Mouse (Mus musculus) kidney, adult 2 months (tissue): Measurements from ENCODE around the gene Mvb12b.

Experiments used
- CTCF ChIP-seq: fragments of 200-500 bp; conservative IDR thresholded peaks from 2 replicates; pipeline ENCODE4 v1.5.1; 2011; ENCODE audit warnings: low read depth, mild to moderate bottlenecking, control low read depth, low read length, moderate library complexity, mixed read lengths; ENCODE audit not compliant: insufficient read depth, insufficient read length
- POLR2A ChIP-seq: fragments of 200-500 bp; IDR thresholded peaks from one replicate; pipeline ENCODE4 v1.6.1; 2011; ENCODE audit warnings: low read depth, low read length, control low read depth

DNA sequence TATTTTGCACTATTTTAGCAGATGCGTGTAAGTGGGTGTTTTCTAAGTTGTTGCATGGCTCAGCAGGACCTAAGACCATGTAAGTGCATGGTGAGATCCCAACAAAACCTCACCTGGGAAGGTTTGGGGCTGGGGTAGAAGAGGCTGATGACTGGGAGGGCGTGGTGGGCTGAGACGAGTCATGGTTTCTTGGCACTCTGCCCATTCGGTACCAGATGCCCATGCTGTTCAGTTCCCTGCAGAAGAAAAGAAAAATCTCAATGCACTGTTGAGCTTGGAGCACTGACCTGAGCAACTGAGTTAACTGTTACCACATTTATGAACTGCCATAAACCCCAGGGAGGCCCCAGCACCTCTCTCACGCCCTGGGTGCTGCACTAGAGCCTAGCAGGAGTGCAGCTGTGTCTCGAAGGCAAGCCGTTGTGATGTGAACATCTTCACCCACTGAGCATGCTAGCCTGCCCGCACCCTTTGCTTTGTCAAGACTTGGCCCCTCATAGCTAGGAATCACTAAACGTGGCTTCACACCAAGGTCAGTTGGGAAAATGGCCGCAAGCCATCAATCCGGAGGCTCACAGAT, 62.7 kb downstream of the Mvb12b start:
- TF ChIP-seq CTCF (no peak), POLR2A (no peak)
